Mouse (Mus musculus) forebrain, embryonic 11.5 days (tissue): ENCODE data around the gene Ankrd28. TPM values are rescaled to one million over a fixed set of nuclear protein-coding genes. Genes with fewer than 3 reads are reported as not detected.

Experiments
- ATAC-seq: fragments of 200-750 bp; cut with Nextera tagmentation; replicated peaks from 2 replicates; pipeline ENCODE4 v1.8.0; 2017; ENCODE audit warnings: moderate TSS enrichment; ENCODE audit not compliant: low FRiP score
- DNase-seq: peaks from one replicate; pipeline ENCODE4 v3.0.0-alpha.2; 2017; ENCODE audit warnings: low spot score
- H3K27ac ChIP-seq: fragments of 300-500 bp; sonication (generic); 2 replicates; pipeline ENCODE4 v1.5.1; 2014; ENCODE audit warnings: low read depth, low read length
- H3K27me3 ChIP-seq: fragments of 300-500 bp; sonication (generic); 2 replicates; pipeline ENCODE4 v1.6.1; 2014; ENCODE audit warnings: mild to moderate bottlenecking, low read length, mixed read lengths; ENCODE audit not compliant: control insufficient read depth, insufficient read depth
- H3K36me3 ChIP-seq: fragments of 300-500 bp; sonication (generic); 2 replicates; pipeline ENCODE4 v1.6.1; 2014; ENCODE audit warnings: mild to moderate bottlenecking, low read length, moderate library complexity, mixed read lengths; ENCODE audit not compliant: control insufficient read depth, insufficient read depth
- H3K4me1 ChIP-seq: fragments of 300-500 bp; sonication (generic); replicated peaks from 2 replicates; pipeline ENCODE4 v1.6.1; 2014; ENCODE audit warnings: low read length, mixed read lengths; ENCODE audit not compliant: control insufficient read depth, insufficient read depth
- H3K4me2 ChIP-seq: fragments of 300-500 bp; sonication (generic); 2 replicates; pipeline ENCODE4 v1.6.1; 2014; ENCODE audit warnings: low read depth, mild to moderate bottlenecking, low read length, moderate library complexity, mixed read lengths; ENCODE audit not compliant: severe bottlenecking
- H3K4me3 ChIP-seq: fragments of 300-500 bp; sonication (generic); 2 replicates; pipeline ENCODE4 v1.5.1; 2014; ENCODE audit warnings: low read depth, low read length
- H3K9ac ChIP-seq: fragments of 300-500 bp; sonication (generic); 2 replicates; pipeline ENCODE4 v1.6.1; 2014; ENCODE audit warnings: low read length
- H3K9me3 ChIP-seq: fragments of 300-500 bp; sonication (generic); 2 replicates; pipeline ENCODE4 v1.6.1; 2016; ENCODE audit warnings: low read length, mixed read lengths; ENCODE audit not compliant: control insufficient read depth
- WGBS: fragments of 180-500 bp; shearing (Covaris S2); extraction: QIAGEN DNeasy Blood & Tissue Kit; methylation state at CpG from one replicate; pipeline ENCODE4 v1.1.7; 2014; 5-methylcytosine and 5-hydroxymethylcytosine counted together
- polyA plus RNA-seq: library from polyadenylated mRNA; unstranded; fragments of >200 nt; fragmentation: Nextera tagmentation; extraction: Ambion mirVana; gene quantifications from 2 replicates; pipeline ENCODE4 v1.2.1, GENCODE M21; 2014

Gene Ankrd28
- polyA plus RNA-seq, 1 experiment from 2014 or later = 14.1 TPM

- no peaks in the 10 kb centered on the region for H3K36me3 ChIP-seq
- no peak for DNase-seq
- H3K27me3 ChIP-seq = no peaks in the 10 kb centered on the region
- H3K9me3 ChIP-seq = no peaks in the 10 kb centered on the region
- H3K4me2 ChIP-seq = no peak overlapping the region
- no peak for ATAC-seq
- H3K27ac ChIP-seq = no peak overlapping the region
- H3K4me1 ChIP-seq = no peaks in the 10 kb centered on the region
- 99% methylated on average over 3 of the region's 3 CpGs for WGBS
- no peak overlapping the region for H3K4me3 ChIP-seq
- no peak overlapping the region for H3K9ac ChIP-seq
Measured at GRCm38 (mm10) chr14:31650347-31650746, 180.1 kb downstream of the Ankrd28 start.

Other genes with a start within 250 kb of the Ankrd28 start
- gene Colq, start 239.3 kb downstream of the Ankrd28 start, polyA plus RNA-seq = 0.09 TPM in 1 of 2 replicates, not detected in the other
- gene Gm49387, start 189.8 kb downstream of the Ankrd28 start, polyA plus RNA-seq = not detected in 2 replicates
- gene Btd, start 189.6 kb downstream of the Ankrd28 start, polyA plus RNA-seq = 13.4 and 13.5 TPM in 2 replicates
- 6.9 and 9.4 TPM in 2 replicates for gene Hacl1, start 189.4 kb downstream of the Ankrd28 start, polyA plus RNA-seq
- 0.05 TPM in 2 replicates for gene Galnt15, start 198.3 kb upstream of the Ankrd28 start, polyA plus RNA-seq